Mouse (Mus musculus): ENCODE results near the gene Tek. TPM values are rescaled to one million over a fixed set of nuclear protein-coding genes. Genes with fewer than 3 reads are reported as not detected.

The Tek gene
- polyA plus RNA-seq (2012; rRNA removed), result 6.1 and 8.6 TPM in 2 replicates

DNA sequence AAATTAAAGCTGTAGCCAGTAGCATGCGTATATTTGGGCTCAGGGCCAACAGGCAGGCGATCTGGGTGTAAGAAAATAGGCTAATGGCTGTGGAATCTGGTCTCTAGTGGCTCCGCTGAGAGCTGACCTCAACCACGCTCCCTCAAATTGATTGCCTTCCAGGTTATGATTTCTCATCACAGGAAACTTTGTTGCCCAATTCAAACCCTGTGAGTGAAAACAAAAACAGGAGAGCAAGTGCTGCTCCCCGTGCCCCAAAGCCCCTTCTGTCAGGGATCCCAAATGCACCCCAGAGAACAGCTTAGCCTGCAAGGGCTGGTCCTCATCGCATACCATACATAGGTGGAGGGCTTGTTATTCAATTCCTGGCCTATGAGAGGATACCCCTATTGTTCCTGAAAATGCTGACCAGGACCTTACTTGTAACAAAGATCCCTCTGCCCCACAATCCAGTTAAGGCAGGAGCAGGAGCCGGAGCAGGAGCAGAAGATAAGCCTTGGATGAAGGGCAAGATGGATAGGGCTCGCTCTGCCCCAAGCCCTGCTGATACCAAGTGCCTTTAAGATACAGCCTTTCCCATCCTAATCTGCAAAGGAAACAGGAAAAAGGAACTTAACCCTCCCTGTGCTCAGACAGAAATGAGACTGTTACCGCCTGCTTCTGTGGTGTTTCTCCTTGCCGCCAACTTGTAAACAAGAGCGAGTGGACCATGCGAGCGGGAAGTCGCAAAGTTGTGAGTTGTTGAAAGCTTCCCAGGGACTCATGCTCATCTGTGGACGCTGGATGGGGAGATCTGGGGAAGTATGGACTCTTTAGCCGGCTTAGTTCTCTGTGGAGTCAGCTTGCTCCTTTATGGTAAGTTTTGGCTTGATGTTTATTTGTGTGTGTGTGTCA lies at the start of gene Tek:
Gene Tek, plus strand, starts transcription at position 452 of the 894 bp plus-strand sequence.

Other genes with a start within 250 kb of the Tek start
- not detected in 2 replicates for gene Gm10306, start 182.7 kb upstream of the Tek start, polyA plus RNA-seq (2012; rRNA removed)
- gene Caap1, start 182.5 kb upstream of the Tek start, polyA plus RNA-seq (2012; rRNA removed), result 20.4 and 32.1 TPM in 2 replicates
- 64.7 and 66.5 TPM in 2 replicates for gene Plaa, start 136.0 kb upstream of the Tek start, polyA plus RNA-seq (2012; rRNA removed)
- 39.7 and 41.9 TPM in 2 replicates for gene Ift74, start 124.8 kb upstream of the Tek start, polyA plus RNA-seq (2012; rRNA removed)
- 0.04 TPM in 1 of 2 replicates, not detected in the other for gene Lrrc19, start 89.1 kb upstream of the Tek start, polyA plus RNA-seq (2012; rRNA removed)
- gene Eqtn, start 189.6 kb downstream of the Tek start, polyA plus RNA-seq (2012; rRNA removed), result 0.42 and 0.87 TPM in 2 replicates
- 12.5 and 21.1 TPM in 2 replicates for gene Mysm1, start 239.8 kb downstream of the Tek start, polyA plus RNA-seq (2012; rRNA removed)